Mouse (Mus musculus) midbrain, embryonic 15.5 days (tissue): Measurements from ENCODE around the gene Tctex1d2. TPM values are rescaled to one million over a fixed set of nuclear protein-coding genes. Genes with fewer than 3 reads are reported as not detected.

ENCODE experiments used
- ATAC-seq: fragments of 200-750 bp; cut with Nextera tagmentation; replicated peaks from 2 replicates; pipeline ENCODE4 v1.8.0; 2017; ENCODE audit warnings: moderate TSS enrichment
- H3K27ac ChIP-seq: fragments of 300-500 bp; sonication (generic); 2 replicates; pipeline ENCODE4 v1.5.1; 2015; ENCODE audit warnings: mild to moderate bottlenecking, inconsistent platforms
- H3K27me3 ChIP-seq: fragments of 300-500 bp; sonication (generic); replicated peaks from 2 replicates; pipeline ENCODE4 v1.6.1; 2015; ENCODE audit warnings: inconsistent platforms
- H3K36me3 ChIP-seq: fragments of 300-500 bp; sonication (generic); replicated peaks from 2 replicates; pipeline ENCODE4 v1.6.1; 2015; ENCODE audit warnings: inconsistent platforms
- H3K4me1 ChIP-seq: fragments of 300-500 bp; sonication (generic); 2 replicates; pipeline ENCODE4 v1.6.1; 2015; ENCODE audit warnings: inconsistent platforms
- H3K4me2 ChIP-seq: fragments of 300-500 bp; sonication (generic); 2 replicates; pipeline ENCODE4 v1.6.1; 2015; ENCODE audit warnings: inconsistent platforms, mild to moderate bottlenecking, moderate library complexity
- H3K4me3 ChIP-seq: fragments of 300-500 bp; sonication (generic); 2 replicates; pipeline ENCODE4 v1.5.1; 2015; ENCODE audit warnings: mild to moderate bottlenecking, inconsistent platforms
- H3K9ac ChIP-seq: fragments of 300-500 bp; sonication (generic); 2 replicates; pipeline ENCODE4 v1.6.1; 2015; ENCODE audit warnings: mild to moderate bottlenecking, inconsistent platforms
- H3K9me3 ChIP-seq: fragments of 300-500 bp; sonication (generic); 2 replicates; pipeline ENCODE4 v1.6.1; 2016; ENCODE audit warnings: inconsistent platforms
- WGBS: fragments of 180-500 bp; shearing (Covaris S2); methylation state at CpG from one replicate; pipeline ENCODE4 v1.1.7; 2015; ENCODE audit warnings: mixed read lengths; 5-methylcytosine and 5-hydroxymethylcytosine counted together
- polyA plus RNA-seq: library from polyadenylated mRNA; unstranded; fragments of >200 nt; fragmentation: Nextera tagmentation; extraction: Ambion mirVana; gene quantifications from 2 replicates; pipeline ENCODE4 v1.2.1, GENCODE M21; 2015

Tctex1d2 gene
- polyA plus RNA-seq, 1 experiment from 2014 or later, result 34.8 TPM

GRCm38 (mm10) chr16:32400267-32400666, 19.2 kb upstream of the Tctex1d2 start, which contains the start of gene Tm4sf19:
TSS of gene Tm4sf19 (plus strand) at chr16:32400506.
- Histone ChIP-seq H3K4me2 (no peak within 1 kb of the TSS), H3K36me3 (no peaks in the 10 kb centered on the region), H3K4me3 (no peak within 1 kb of the TSS), H3K27me3 (no peaks in the 10 kb centered on the region), H3K27ac (no peak within 1 kb of the TSS), H3K9me3 (no peaks in the 10 kb centered on the region), H3K4me1 (no peaks in the 10 kb centered on the region), H3K9ac (no peak within 1 kb of the TSS)
- ATAC-seq, result no peak
- whole genome bisulfite sequencing, result 89% methylated on average over 7 of the region's 7 CpGs

- Histone ChIP-seq H3K36me3 (no peaks in the 10 kb centered on the region), H3K9me3 (no peaks in the 10 kb centered on the region), H3K4me2 (no peak overlapping the region), H3K27ac (no peak overlapping the region), H3K27me3 (no peaks in the 10 kb centered on the region), H3K9ac (no peak overlapping the region), H3K4me1 (no peaks in the 10 kb centered on the region), H3K4me3 (no peak overlapping the region)
- 85% methylated on average over 9 of the region's 9 CpGs for WGBS
- no peak for ATAC-seq
These were observed 18.1 kb upstream of the Tctex1d2 start for GRCm38 (mm10) chr16:32401335-32401965.

GRCm38 (mm10) chr16:32402818-32403217, 16.7 kb upstream of the Tctex1d2 start:
- Histone ChIP-seq H3K27me3 (no peaks in the 10 kb centered on the region), H3K9me3 (no peaks in the 10 kb centered on the region), H3K36me3 (no peaks in the 10 kb centered on the region), H3K27ac (no peak overlapping the region), H3K4me3 (no peak overlapping the region), H3K9ac (no peak overlapping the region), H3K4me1 (no peaks in the 10 kb centered on the region), H3K4me2 (no peak overlapping the region)
- no peak for ATAC-seq
- 96% methylated on average over 3 of the region's 3 CpGs for whole genome bisulfite sequencing

GRCm38 (mm10) chr16:32405716-32406115, 13.8 kb upstream of the Tctex1d2 start:
- no peak for ATAC-seq
- H3K9ac ChIP-seq, result no peak overlapping the region
- WGBS, result 88% methylated on average over 9 of the region's 9 CpGs
- H3K4me1 ChIP-seq, result no peaks in the 10 kb centered on the region
- no peaks in the 10 kb centered on the region for H3K9me3 ChIP-seq
- no peaks in the 10 kb centered on the region for H3K27me3 ChIP-seq
- no peak overlapping the region for H3K4me2 ChIP-seq
- H3K4me3 ChIP-seq, result no peak overlapping the region
- H3K27ac ChIP-seq, result no peak overlapping the region
- H3K36me3 ChIP-seq, result no peaks in the 10 kb centered on the region

GRCm38 (mm10) chr16:32406671-32407070, 12.8 kb upstream of the Tctex1d2 start:
- ATAC-seq, result no peak
- H3K4me3 ChIP-seq, result no peak overlapping the region
- no peak overlapping the region for H3K4me2 ChIP-seq
- no peak overlapping the region for H3K9ac ChIP-seq
- no peaks in the 10 kb centered on the region for H3K27me3 ChIP-seq
- no peak overlapping the region for H3K27ac ChIP-seq
- H3K9me3 ChIP-seq, result no peaks in the 10 kb centered on the region
- 71% methylated on average over 6 of the region's 6 CpGs for WGBS
- H3K36me3 ChIP-seq, result no peaks in the 10 kb centered on the region
- no peaks in the 10 kb centered on the region for H3K4me1 ChIP-seq

GRCm38 (mm10) chr16:32407730-32408129, 11.8 kb upstream of the Tctex1d2 start:
- ATAC-seq, result no peak

GRCm38 (mm10) chr16:32417457-32417856, 2.0 kb upstream of the Tctex1d2 start:
- Histone ChIP-seq H3K4me1 (peaks cover 16% of the 10 kb centered on the region), H3K9ac (no peak overlapping the region), H3K27ac (no peak overlapping the region), H3K27me3 (no peaks in the 10 kb centered on the region), H3K4me2 (no peak overlapping the region), H3K9me3 (no peaks in the 10 kb centered on the region), H3K4me3 (no peak overlapping the region), H3K36me3 (no peaks in the 10 kb centered on the region)
- no peak for ATAC-seq
- 43% methylated on average over 1 of the region's 1 CpGs for WGBS

More at GRCm38 (mm10) chr16:32407730-32408129, 11.8 kb upstream of the Tctex1d2 start:
- Histone ChIP-seq H3K36me3 (no peaks in the 10 kb centered on the region), H3K4me1 (no peaks in the 10 kb centered on the region), H3K4me3 (no peak overlapping the region), H3K27me3 (no peaks in the 10 kb centered on the region), H3K9me3 (no peaks in the 10 kb centered on the region), H3K4me2 (no peak overlapping the region), H3K9ac (no peak overlapping the region), H3K27ac (no peak overlapping the region)
- WGBS, result 87% methylated on average over 10 of the region's 10 CpGs

- H3K4me3 ChIP-seq, result no peak overlapping the region
- H3K27me3 ChIP-seq, result no peaks in the 10 kb centered on the region
- peaks cover 18% of the 10 kb centered on the region for H3K4me1 ChIP-seq
- 91% methylated on average over 3 of the region's 3 CpGs for WGBS
- no peaks in the 10 kb centered on the region for H3K36me3 ChIP-seq
- no peak overlapping the region for H3K4me2 ChIP-seq
- no peak for ATAC-seq
- H3K9ac ChIP-seq, result no peak overlapping the region
- H3K27ac ChIP-seq, result no peak overlapping the region
- no peaks in the 10 kb centered on the region for H3K9me3 ChIP-seq
These were observed 8.0 kb downstream of the Tctex1d2 start for GRCm38 (mm10) chr16:32427506-32427905.

- no peaks in the 10 kb centered on the region for H3K36me3 ChIP-seq
- peak within 1 kb of the TSS; percentile 94 for H3K27ac ChIP-seq
- H3K4me3 ChIP-seq, result peak within 1 kb of the TSS; percentile 83
- under 1% methylated on average over 54 of the region's 54 CpGs for WGBS
- H3K4me2 ChIP-seq, result peak within 1 kb of the TSS; percentile 84
- H3K27me3 ChIP-seq, result no peaks in the 10 kb centered on the region
- H3K9me3 ChIP-seq, result no peaks in the 10 kb centered on the region
- peak; percentile 99 for ATAC-seq
- peak within 1 kb of the TSS; percentile 75 for H3K9ac ChIP-seq
- peaks cover 20% of the 10 kb centered on the region for H3K4me1 ChIP-seq
These were observed 11.1 kb downstream of the Tctex1d2 start, which contains the start of gene Pcyt1a for GRCm38 (mm10) chr16:32430474-32431046. TSS of gene Pcyt1a (plus strand) at chr16:32430921.

GRCm38 (mm10) chr16:32431047-32431591, 11.6 kb downstream of the Tctex1d2 start:
- Histone ChIP-seq H3K27ac (peak overlapping the region; percentile 94), H3K27me3 (no peaks in the 10 kb centered on the region), H3K36me3 (no peaks in the 10 kb centered on the region), H3K4me1 (peaks cover 20% of the 10 kb centered on the region), H3K9ac (peak overlapping the region; percentile 75), H3K9me3 (no peaks in the 10 kb centered on the region), H3K4me3 (peak overlapping the region; percentile 83), H3K4me2 (peak overlapping the region; percentile 84)
- ATAC-seq, result no peak; the same call in none of the 2 replicates
- 2% methylated on average over 28 of the region's 28 CpGs for WGBS

- WGBS, result 93% methylated on average over 1 of the region's 1 CpGs
- Histone ChIP-seq H3K36me3 (no peaks in the 10 kb centered on the region), H3K27me3 (no peaks in the 10 kb centered on the region), H3K4me3 (peak overlapping the region; percentile 83), H3K27ac (no peak overlapping the region), H3K9me3 (no peaks in the 10 kb centered on the region), H3K4me1 (peaks cover 20% of the 10 kb centered on the region), H3K9ac (no peak overlapping the region), H3K4me2 (peak overlapping the region; percentile 84)
- no peak for ATAC-seq
These were observed 12.4 kb downstream of the Tctex1d2 start for GRCm38 (mm10) chr16:32431926-32432325.

GRCm38 (mm10) chr16:32433138-32433537, 13.6 kb downstream of the Tctex1d2 start:
- Histone ChIP-seq H3K36me3 (no peaks in the 10 kb centered on the region), H3K9me3 (no peaks in the 10 kb centered on the region), H3K27ac (no peak overlapping the region), H3K9ac (no peak overlapping the region), H3K4me2 (no peak overlapping the region), H3K27me3 (no peaks in the 10 kb centered on the region), H3K4me1 (peaks cover 20% of the 10 kb centered on the region), H3K4me3 (no peak overlapping the region)
- no peak for ATAC-seq
- 87% methylated on average over 2 of the region's 2 CpGs for WGBS
